Comparison of ENCODE assay signal across 12 mouse cellular contexts in the genomic region with DNA sequence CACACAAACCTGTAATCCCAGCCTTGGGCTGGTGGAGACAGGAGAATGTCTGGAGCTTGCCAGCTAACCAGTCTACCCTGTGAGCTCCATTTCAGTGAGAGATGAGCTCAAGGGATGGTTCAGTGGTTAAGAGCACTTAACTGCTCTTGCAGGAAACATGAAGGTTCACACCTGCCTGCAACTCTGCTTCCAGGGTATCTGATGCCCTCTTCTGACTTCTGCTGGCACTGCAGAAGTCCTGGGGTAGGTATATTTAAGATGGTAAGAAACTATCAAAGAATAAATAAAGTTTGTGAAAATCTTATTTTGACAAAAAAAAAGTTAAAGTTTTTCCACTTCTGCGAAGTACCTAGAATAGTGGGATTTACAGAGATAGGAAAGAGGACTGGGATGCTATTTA. TPM values are rescaled to one million over a fixed set of nuclear protein-coding genes. Genes with fewer than 3 reads are reported as not detected.
A peak's percentile ranks its signal among the peaks of the same experiment; 100 is the strongest.
DNase-seq lines count a peak whose midpoint lies in the region; ATAC-seq lines count a peak whose summit lies in the region.
"Had no signal": no experiment of that assay in that cellular context is flagged by ENCODE, and none has a peak within 500 bp of the region (broad histone marks: within the 10 kb centered on the region; RNA-seq: fewer than 3 reads in every experiment).

No protein-coding gene starts in this region.

- no peaks in the 10 kb centered on the region for H3K4me1 ChIP-seq in forebrain, embryonic 14.5 days (ENCODE audit: control insufficient read depth, insufficient read depth, low read length)
- no peaks in the 10 kb centered on the region for H3K4me1 ChIP-seq in forebrain, embryonic 12.5 days
- H3K4me1 ChIP-seq in liver, embryonic 13.5 days (replicated peaks) = peaks cover 56% of the 10 kb centered on the region
- H3K4me1 ChIP-seq: heart, embryonic 13.5 days; neural tube, embryonic 13.5 days had no signal

- H3K9me3 ChIP-seq in forebrain, embryonic 14.5 days (replicated peaks; ENCODE audit: control insufficient read depth, low read length) = no peaks in the 10 kb centered on the region
- no peaks in the 10 kb centered on the region for H3K9me3 ChIP-seq in forebrain, embryonic 12.5 days
- no peaks in the 10 kb centered on the region for H3K9me3 ChIP-seq in liver, embryonic 13.5 days (replicated peaks)
- H3K9me3 ChIP-seq: heart, embryonic 13.5 days; neural tube, embryonic 13.5 days had no signal

- ATAC-seq in forebrain, embryonic 14.5 days = 0 out of 2 replicates have a peak, but pooled peaks have one; percentile 8
- no peak for ATAC-seq in forebrain, embryonic 12.5 days (ENCODE audit: low FRiP score)
- ATAC-seq in liver, embryonic 13.5 days (ENCODE audit: low read depth) = no peak
- ATAC-seq in common myeloid progenitor, adult 5-6 weeks (replicated peaks; ENCODE audit: low read depth, poor library complexity, severe bottlenecking) = 0 out of 2 replicates have a peak, but pooled peaks have one; percentile 17

- H3K27ac ChIP-seq in forebrain, embryonic 14.5 days (ENCODE audit: low read depth, low read length) = no peak overlapping the region
- no peak overlapping the region for H3K27ac ChIP-seq in forebrain, embryonic 12.5 days
- peak overlapping the region; percentile 44; the same call in 1 of the 2 replicates for H3K27ac ChIP-seq in liver, embryonic 13.5 days
- H3K27ac ChIP-seq: heart, embryonic 13.5 days; neural tube, embryonic 13.5 days had no signal

- H3K4me3 ChIP-seq in forebrain, embryonic 14.5 days (ENCODE audit: low read depth, low read length) = no peak overlapping the region
- no peak overlapping the region for H3K4me3 ChIP-seq in forebrain, embryonic 12.5 days (replicated peaks)
- H3K4me3 ChIP-seq in liver, embryonic 13.5 days (replicated peaks) = no peak overlapping the region
- H3K4me3 ChIP-seq: heart, embryonic 13.5 days; neural tube, embryonic 13.5 days had no signal

- no peak for DNase-seq in forebrain, embryonic 14.5 days (ENCODE audit: low spot score)
- DNase-seq in liver, embryonic 13.5 days = no peak
- no peak for DNase-seq in liver
- peak; percentile 54 for DNase-seq in splenic B cell, adult 2 months (ENCODE audit: low read depth, low spot score)
- DNase-seq in embryo, embryonic 10.5 days (ENCODE audit: low spot score) = no peak
- DNase-seq in layer of hippocampus, adult 18-20 months (ENCODE audit: low spot score in 2 of 2) = no peak

- 50% methylated on average over 1 of the region's 1 CpGs for WGBS in forebrain, embryonic 14.5 days
- 53% methylated on average over 1 of the region's 1 CpGs for WGBS in forebrain, embryonic 12.5 days
- WGBS in liver, embryonic 13.5 days (ENCODE audit: insufficient replicate concordance) = 29% methylated on average over 1 of the region's 1 CpGs

- no peak overlapping the region for H3K9ac ChIP-seq in forebrain, embryonic 14.5 days (ENCODE audit: low read length)
- no peak overlapping the region for H3K9ac ChIP-seq in forebrain, embryonic 12.5 days
- no peak overlapping the region for H3K9ac ChIP-seq in liver, embryonic 13.5 days
- H3K9ac ChIP-seq: forebrain, postnatal 0 days; heart, embryonic 13.5 days; neural tube, embryonic 13.5 days had no signal

- H3K36me3 ChIP-seq in forebrain, embryonic 14.5 days (ENCODE audit: control insufficient read depth, insufficient read depth, low read length) = peaks cover 15% of the 10 kb centered on the region
- H3K36me3 ChIP-seq in forebrain, embryonic 12.5 days (replicated peaks) = peaks cover 15% of the 10 kb centered on the region
- H3K36me3 ChIP-seq in liver, embryonic 13.5 days = peaks cover 22% of the 10 kb centered on the region
- H3K36me3 ChIP-seq in splenic B cell, adult 2 months (ENCODE audit: control insufficient read depth, insufficient read depth, low read length, poor library complexity, severe bottlenecking) = no peaks in the 10 kb centered on the region

- H3K4me2 ChIP-seq in forebrain, embryonic 14.5 days (ENCODE audit: low read length) = no peak overlapping the region
- no peak overlapping the region for H3K4me2 ChIP-seq in forebrain, embryonic 12.5 days
- H3K4me2 ChIP-seq in liver, embryonic 13.5 days = no peak overlapping the region
- H3K4me2 ChIP-seq: heart, embryonic 13.5 days; neural tube, embryonic 13.5 days had no signal

- H3K27me3 ChIP-seq in forebrain, embryonic 14.5 days (replicated peaks; ENCODE audit: control insufficient read depth, insufficient read depth, low read length) = no peaks in the 10 kb centered on the region
- H3K27me3 ChIP-seq in forebrain, embryonic 12.5 days = 0 out of 2 replicates have a peak, but pooled peaks cover 3% of the 10 kb centered on the region
- no peaks in the 10 kb centered on the region for H3K27me3 ChIP-seq in liver, embryonic 13.5 days
- no peaks in the 10 kb centered on the region for H3K27me3 ChIP-seq in splenic B cell, adult 2 months (ENCODE audit: control insufficient read depth, insufficient read depth, low read length, poor library complexity, severe bottlenecking)
- H3K27me3 ChIP-seq: heart, embryonic 13.5 days; neural tube, embryonic 13.5 days had no signal

RNA-seq across cellular contexts. Expression of gene Tmem86b, which starts 6.9 kb away (rescaled TPM):
- polyA plus RNA-seq in forebrain, embryonic 14.5 days (2014; fragmentation: Nextera tagmentation; extraction: Ambion mirVana) = 2.4 and 2.6 TPM in 2 replicates
- 3.7 and 5.1 TPM in 2 replicates for polyA plus RNA-seq in forebrain, embryonic 12.5 days (2016; fragmentation: Nextera tagmentation; extraction: Ambion mirVana)
- polyA plus RNA-seq in liver, embryonic 13.5 days (2015; fragmentation: Nextera tagmentation; extraction: Ambion mirVana) = 22.6 and 25.1 TPM in 2 replicates
- total RNA-seq in common myeloid progenitor, adult 5-6 weeks (2017) = 8.6 and 18.7 TPM in 2 replicates
- 10 to 100 TPM; 15.1 to 15.9 TPM for total RNA-seq in layer of hippocampus, adult 18-20 months (2021)

RNA-seq across cellular contexts. Expression of gene Ptprh, which starts 20.5 kb away (rescaled TPM):
- polyA plus RNA-seq in forebrain, embryonic 14.5 days (2014; fragmentation: Nextera tagmentation; extraction: Ambion mirVana) = not detected in 2 replicates
- polyA plus RNA-seq in forebrain, embryonic 12.5 days (2016; fragmentation: Nextera tagmentation; extraction: Ambion mirVana) = not detected in 2 replicates
- polyA plus RNA-seq in liver, embryonic 13.5 days (2015; fragmentation: Nextera tagmentation; extraction: Ambion mirVana) = not detected in 2 replicates
- not detected in 2 replicates for total RNA-seq in common myeloid progenitor, adult 5-6 weeks (2017)
- total RNA-seq in layer of hippocampus, adult 18-20 months (2021) = under 1 TPM; 0.38 to 0.50 TPM
- polyA plus RNA-seq: lung, embryonic 16.5 days had no signal

RNA-seq across cellular contexts. Expression of gene Ppp6r1, which starts 34.5 kb away (rescaled TPM):
- 4.4 and 5.3 TPM in 2 replicates for polyA plus RNA-seq in forebrain, embryonic 14.5 days (2014; fragmentation: Nextera tagmentation; extraction: Ambion mirVana)
- polyA plus RNA-seq in forebrain, embryonic 12.5 days (2016; fragmentation: Nextera tagmentation; extraction: Ambion mirVana) = 15.4 and 25.3 TPM in 2 replicates
- 5.7 and 7.1 TPM in 2 replicates for polyA plus RNA-seq in liver, embryonic 13.5 days (2015; fragmentation: Nextera tagmentation; extraction: Ambion mirVana)
- total RNA-seq in common myeloid progenitor, adult 5-6 weeks (2017) = 142 and 149 TPM in 2 replicates
- total RNA-seq in layer of hippocampus, adult 18-20 months (2021) = 100 to 1,000 TPM; 127 TPM

Comparison
In these comparisons a context has a peak if more than half of its experiments do, and no peak if none do; other contexts are left out.
1. ATAC-seq: peak in forebrain, embryonic 14.5 days (single experiment) and common myeloid progenitor, adult 5-6 weeks (single experiment); none in forebrain, embryonic 12.5 days (single experiment) and liver, embryonic 13.5 days (single experiment).